Mouse (Mus musculus) CD4-positive helper T cell, adult 2 months (primary cell): ENCODE measurements at regions not wholly inside any gene's neighbourhood (a gene's known extent, or its start where the extent isn't known, plus 50 kb on each side); places are given as distances from the start of the nearest gene placed in this dataset.

ENCODE experiments used
- DNase-seq: peaks from one replicate; pipeline ENCODE4 v3.0.0-alpha.2; 2012; ENCODE audit warnings: low read depth, missing footprints, low spot score

DNA sequence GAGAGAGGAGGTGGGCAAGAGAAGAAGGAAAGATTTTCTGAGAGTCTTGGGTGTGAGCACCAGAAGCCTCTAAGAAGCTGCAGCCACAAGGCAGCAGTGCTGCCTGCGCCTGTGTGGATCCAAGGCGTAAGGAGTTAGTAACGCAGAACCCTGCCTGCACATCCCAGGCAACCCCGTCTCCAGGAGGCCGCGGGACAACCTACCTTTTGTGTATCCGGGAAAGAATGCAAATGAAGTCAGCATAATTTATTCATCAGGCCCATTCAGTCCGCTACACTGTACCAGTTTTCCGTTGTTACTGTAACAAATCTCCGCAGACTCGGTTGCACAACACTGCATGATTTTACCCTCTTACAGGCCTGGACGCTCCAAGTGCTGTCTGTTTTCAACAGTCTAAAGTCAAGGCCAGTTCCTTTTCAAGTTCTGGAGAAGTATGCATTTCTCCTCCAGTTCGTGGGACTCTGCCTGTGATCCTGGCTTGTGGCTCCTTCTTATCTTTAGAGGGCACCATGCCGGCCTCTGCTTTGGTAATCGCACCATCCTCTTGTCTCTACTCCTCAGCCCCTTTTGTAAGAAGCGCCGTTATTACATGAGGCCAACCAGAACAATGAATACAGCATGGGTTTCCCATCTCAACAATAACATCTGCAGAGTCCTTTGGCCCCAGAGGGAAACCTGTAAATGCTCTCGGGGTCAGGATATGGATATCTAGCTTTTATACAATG lies 133.8 kb downstream of the Nufip1 start:
- DNase-seq: no peak

DNA sequence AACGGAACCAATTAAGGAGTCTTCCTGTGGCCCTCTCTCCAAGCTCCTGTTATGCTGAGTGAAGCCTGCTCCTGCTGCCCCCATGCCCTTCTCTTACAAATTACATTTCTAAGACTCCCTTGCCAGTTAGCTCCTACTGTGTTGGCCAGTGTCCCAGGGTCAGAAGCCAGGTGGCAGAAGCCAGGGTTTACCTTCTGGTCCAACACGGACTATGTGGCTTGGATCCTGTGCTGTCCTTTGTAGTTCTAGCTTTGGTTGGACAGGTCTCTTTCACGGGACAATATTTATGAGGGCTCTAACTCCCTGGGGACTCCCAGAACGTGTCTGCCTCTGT lies 134.3 kb downstream of the Nufip1 start:
- DNase-seq: no peak

DNA sequence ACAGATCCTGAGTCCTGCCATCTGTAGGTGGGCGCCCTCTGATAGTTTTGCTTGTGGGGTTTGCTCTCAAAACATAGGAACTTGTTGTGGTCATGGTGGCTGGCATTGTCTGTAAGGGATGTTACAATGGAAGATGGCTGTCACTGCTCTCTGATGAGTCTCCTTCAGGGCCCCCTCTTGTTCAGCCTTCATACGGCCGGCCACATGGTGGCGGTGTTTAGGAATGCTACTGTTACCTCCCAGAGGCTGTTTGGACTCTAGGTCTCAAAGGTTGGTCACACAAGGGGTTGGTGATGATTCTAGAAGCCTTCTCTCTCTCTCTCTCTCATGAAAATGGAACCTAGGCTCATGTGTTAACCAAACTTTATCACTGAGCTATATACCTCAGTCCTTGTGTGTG lies 137.0 kb downstream of the Nufip1 start:
- DNase-seq: no peak

DNA sequence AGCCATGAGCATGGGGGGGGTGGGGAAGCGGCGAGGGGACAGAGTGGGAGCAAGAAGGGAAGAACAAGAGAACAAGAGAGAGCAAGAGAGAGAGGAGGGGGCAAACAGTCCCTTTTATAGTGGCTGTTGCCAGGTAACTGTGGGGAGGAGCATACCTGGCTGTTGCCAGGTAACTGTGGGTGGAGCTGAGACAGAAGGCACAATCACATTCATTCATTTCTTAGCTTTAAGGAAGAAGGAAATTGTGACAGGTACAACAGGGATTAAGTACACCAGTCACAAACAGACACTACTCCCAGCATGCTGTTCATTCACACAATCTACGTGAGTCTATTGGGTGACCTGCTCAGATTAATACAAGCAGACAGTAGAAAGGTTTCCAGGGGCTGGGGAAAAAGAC lies 143.2 kb downstream of the Nufip1 start:
- DNase-seq: no peak

DNA sequence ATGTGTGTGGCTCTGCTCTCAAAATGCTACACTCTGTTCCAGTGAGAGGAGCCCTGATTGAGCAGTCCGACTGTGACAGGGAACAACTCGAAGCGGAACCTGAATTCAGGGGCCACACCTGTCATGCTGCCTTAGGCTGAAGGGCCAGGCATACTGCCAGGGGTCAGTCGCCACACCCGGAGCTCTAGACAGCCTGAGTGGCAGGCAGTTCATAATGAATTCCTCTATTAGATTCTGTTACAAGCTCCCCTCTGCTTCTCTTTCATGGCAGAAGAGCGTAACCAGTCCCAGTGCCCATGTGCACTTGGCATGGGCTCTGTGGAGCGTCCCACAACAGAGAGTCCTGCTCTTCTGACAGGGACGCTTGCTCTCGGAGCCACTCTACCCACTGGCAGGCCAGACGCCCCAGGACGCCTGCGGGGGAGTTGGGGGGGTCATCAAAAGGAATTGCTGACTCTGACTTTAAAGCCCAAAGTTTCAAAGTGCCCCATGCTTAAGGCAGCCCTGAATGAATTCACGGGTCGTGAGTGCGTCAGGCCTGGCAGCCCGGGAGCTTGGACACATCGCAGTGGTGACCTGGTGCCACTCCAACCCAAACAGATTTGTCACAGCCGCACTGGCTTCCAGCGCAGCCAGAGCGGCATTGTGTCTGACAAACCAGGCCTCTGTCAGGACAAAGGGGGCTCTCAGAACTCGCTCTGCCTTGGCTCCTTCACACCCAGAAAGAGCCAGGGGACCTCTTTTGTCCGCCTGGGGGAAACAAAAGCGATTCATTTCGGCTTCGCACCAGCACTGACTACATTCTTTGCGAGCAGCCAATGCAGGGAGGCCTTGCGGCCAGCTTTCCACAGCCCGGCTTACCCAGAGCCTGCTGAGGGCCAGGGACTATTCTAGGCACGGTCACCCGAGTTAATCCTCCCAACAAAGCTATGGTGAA lies 144.1 kb downstream of the Nufip1 start:
- no peak for DNase-seq

DNA sequence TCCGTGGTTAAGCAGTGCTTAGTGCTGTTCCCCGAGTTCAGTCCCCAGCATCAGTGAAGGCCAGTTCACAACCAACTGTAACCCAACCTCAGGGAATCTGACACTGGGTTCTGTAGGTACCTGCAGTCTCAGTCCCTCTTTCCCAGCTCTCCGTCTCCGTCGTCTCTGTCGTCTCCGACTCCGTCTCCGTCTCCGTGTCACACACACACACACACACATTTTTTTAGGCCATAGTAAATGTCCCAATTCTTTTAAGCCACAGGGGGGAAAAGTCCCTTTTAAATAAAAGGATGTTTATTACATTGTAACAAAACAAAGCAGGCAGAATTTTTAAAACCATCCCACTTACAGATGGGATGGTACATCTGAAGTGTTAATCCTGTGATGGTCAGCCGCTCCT lies 145.3 kb downstream of the Nufip1 start:
- DNase-seq: no peak

DNA sequence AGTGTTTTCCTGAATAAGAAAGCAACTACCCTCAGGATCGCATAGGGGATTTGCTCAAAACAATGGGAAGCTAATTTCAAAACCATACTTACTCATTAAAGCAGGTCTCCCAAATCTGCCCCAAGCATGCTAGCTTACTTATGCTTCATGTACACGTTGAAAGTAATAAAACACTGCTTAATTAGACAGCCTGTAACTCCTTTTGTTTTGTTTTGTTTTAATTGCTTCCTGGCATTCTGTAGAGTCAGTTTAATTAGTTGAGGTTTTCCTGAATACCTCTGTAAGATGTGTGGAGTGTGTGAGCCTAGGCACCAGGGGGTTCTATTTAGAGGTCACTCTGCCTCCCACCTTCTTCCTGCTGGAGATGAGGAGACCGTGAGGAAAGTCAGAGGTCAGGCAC lies 147.9 kb downstream of the Nufip1 start:
- no peak for DNase-seq

DNA sequence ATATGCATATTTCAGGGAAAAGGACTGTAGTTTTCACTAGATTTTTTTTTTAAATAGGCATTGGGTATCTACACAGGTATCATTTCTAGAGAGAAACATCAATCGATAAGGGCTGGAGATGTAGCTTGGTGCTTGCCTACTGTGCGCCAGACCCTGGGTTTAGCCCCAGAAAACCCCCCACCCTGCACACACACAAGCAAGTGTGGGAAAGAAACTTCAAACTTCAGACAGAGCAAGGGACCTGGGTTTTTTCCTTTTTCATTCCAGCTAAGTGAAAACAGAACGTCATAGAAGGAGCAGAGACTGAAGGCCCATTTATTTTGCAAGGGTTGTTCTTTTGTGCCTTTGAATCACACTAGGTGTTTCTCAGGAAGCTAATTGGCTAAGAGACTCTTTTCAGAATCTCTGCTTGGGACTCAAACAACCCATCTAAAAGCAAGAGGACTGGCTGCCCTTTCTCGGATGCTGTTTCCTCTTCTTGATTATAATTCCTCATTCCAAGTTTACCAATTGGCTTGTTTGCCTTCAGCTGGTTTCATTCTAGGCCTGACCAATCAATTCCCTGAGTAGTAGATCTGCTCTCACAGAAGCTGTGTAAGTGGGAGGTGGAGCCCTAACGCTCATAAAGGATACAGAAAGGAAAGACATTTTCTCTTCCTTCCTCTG lies 150.1 kb downstream of the Nufip1 start:
- no peak for DNase-seq

DNA sequence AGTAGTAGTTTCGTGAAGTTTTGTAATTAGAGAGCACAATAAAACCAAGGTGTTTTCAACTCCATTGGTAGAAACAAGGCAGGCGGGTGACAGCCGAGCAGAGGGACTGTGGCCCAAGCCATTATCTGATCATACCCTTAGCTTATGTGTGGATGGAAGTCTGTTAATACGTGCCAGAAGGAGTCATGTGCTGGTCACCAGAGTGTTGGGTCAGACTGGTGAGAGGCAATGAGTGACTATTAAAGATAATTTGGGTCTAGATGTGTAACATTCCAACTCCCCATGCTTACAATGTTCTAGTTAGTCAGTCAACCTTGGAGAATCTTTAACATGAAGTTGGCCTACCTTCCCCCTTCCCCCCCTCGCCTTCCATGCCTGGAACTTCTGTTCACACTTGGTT lies 151.1 kb upstream of the Tsc22d1 start:
- no peak for DNase-seq

DNA sequence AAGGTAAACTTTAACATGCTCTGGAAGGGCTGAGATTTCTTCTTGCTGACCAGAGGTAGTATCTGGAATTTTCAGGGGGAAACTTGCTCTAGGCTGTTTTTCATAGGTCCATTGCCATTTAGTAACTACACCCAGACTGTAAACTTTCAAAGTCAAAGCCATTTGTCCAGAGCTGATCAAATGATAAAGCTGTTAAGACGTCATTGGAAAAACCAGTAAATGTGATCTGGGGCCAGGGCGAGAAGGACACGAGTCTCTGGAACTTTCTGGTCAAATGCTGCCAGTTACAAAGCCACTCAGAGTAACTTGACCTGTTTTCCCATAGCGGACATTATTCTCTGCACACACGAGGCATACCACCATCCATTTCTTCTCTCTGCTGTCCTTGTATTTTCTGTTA lies 148.9 kb upstream of the Tsc22d1 start:
- no peak for DNase-seq

DNA sequence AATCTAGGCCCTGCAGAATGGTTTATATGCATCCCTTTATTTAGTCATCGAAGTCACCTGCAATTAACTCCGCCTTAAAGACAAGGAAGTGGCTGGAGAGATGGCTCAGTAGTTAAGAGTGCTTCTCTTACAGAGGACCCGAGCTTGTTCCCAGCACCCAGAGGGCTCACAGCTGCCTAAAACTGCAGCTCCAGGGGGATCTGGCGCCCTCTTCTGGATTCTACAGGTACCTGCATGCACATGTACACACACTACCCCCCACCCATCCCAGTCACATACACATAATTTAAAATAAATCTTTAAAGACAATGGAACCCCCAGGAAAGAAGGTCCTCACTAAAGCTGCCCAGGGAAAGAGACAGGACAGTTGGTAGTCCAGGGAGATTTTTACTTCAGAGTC lies 148.5 kb upstream of the Tsc22d1 start:
- DNase-seq: no peak

DNA sequence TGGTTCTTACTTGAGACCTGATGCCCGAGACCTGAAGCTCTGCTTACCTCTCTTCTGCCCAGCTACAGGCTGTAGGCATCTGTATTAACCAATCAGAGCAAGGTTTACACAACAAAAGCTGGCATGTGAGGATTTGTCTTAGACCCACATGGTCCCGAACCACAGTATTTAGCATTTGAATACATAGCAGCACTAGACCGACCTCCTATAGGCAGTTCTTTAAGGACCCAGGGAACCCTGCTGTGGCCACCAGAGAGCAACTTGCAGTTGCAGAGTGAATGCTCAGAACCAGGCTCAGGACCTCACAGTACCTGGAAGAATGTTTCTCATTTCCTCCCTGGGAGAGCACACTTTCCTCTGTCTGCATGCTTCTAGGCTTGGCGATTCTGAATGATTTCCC lies 147.7 kb upstream of the Tsc22d1 start:
- DNase-seq: no peak

DNA sequence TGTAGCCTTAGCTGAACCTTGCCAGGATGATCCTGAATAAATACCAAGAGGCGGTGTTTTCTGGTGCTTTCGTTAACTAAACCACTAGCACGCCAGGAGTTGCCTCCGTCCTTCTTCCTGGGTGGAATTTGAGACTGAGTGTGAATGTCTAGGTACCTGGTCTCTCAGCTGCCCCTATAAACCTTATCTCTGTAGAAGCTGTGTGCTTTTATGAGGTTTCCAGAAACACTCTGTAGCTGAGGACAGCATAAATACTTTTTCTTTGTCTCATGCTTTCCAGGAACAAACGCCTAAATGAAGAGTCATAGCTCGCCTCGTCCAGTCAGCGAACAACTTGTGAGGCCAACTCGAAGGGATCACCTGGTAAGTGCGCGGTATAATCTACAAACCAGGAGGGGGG lies 143.6 kb upstream of the Tsc22d1 start:
- DNase-seq: no peak

DNA sequence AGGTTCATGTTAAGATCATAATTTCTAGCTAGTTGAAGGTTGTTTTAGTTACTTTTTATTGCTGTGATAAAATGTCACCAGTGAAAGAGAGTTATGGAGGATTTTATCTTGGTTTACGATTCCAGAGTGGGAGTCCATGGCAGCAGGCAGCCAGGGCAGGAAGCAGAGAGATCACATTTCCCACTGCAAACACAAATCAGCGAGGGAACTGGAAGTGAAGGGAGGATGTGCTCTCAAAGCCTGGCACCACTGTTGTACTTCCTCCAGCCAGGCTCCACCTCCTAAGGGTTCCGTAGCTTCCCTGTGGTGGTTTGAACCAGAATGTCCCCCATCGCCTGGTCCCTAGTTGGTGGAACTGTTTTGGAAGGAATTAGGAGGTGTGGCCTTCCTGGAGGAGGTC lies 141.9 kb upstream of the Tsc22d1 start:
- no peak for DNase-seq

DNA sequence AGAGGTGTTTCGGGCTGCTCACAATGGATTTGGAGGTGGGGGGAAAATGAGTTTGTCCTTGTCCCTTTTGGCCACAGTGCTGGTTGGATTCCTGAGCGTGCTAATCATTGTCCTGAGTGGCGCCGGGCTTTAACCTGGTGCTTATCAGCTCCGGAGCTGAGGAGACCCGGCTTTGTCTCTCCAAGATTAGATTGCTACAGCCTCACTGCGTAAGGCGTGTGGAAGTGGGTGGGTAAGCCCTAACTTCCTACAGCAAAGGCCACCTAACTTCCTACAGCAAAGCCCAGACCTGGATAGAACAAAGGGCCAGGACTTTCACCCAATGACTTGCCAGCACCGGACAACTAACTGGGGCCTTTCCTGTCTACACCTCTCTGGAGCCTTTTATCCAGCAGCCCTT lies 138.1 kb upstream of the Tsc22d1 start:
- no peak for DNase-seq

DNA sequence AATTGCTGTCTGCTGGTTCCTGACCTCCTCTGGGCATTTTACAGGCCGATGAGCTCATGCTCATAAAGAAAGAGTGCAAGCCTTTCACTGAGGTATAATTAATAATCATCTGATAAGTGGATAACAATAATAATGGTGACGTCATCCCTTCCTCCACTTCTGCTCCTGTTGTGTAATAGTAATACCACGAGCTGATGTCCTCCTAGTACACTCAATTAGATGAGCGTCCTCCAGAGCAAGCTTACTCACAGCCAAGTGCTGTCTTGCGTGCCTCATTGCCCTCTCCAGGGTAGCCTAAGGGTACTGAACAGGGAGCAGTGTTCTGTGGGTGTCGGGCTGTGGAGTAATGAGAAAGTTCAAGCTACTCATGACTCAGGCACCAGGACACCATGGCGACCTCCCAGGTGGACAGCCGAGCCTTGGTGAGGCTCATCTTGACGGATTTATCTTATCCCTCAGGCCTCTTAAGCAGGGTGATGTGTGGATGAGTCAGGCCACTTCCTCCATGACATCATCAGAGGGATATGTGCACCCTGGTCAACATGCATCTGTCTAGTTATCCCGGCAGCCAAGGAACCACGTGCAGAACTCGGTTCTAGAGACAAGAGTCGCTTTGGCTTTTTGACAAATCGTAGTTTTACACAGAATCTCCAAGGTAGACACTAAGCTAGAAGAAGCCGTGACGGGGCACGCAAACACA lies 135.9 kb upstream of the Tsc22d1 start:
- DNase-seq: no peak

DNA sequence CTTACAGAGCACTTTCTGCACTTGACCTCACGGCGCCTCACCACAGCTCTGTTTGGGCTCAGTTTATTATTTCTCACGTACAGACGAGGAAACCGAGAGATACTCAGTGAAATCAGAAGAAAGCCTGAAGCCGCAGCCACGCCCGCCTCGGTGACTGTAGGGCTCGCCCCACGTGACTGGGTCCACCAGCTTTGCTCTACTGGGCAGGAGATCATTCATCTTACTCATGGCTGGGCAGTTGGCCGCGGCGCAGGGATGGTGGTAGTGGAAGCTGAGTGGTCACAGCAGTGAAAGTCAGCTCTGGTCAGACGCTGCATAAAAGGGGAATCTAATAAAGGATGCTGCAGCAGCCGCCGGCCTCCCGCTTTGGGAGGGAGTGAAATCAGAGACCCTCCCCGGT lies 135.2 kb upstream of the Tsc22d1 start:
- DNase-seq: no peak

DNA sequence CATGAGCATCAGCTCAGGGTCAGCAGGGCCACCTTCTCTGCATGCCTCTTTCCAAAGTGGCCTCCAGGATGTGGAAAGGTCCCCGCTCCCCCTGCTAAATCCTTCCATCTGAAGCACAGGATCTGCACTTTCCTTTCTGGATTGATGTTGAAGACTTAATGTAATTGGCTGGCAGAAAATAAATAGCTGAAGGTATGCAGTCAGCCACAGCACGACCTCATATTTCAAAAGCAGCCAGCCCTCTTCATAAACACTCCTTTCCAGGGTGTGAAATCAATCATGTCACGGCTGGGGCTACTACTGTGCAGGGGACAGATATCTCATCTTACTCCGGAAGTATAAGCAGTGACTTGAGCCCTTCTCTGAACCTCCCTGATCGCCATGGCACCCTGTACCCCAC lies 132.9 kb upstream of the Tsc22d1 start:
- no peak for DNase-seq

DNA sequence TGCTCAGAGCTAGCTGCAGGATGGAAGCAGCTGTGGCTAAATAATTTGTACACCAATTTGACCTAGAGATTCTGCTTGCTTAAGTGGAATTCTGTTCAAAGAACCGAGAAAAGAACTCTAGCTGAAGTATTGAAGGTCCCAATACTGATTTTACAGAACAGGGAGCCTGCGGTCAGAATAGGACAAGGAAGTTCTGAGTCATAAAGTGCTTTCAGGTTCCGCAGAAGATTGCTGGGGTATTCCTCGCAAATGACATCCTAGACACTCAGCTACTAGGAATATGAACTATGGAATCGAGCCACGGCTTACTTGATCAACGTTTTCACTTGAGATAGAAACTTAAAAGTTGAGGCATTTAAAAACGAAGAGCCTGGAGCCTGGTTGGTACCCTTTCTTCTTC lies 127.0 kb upstream of the Tsc22d1 start:
- no peak for DNase-seq

DNA sequence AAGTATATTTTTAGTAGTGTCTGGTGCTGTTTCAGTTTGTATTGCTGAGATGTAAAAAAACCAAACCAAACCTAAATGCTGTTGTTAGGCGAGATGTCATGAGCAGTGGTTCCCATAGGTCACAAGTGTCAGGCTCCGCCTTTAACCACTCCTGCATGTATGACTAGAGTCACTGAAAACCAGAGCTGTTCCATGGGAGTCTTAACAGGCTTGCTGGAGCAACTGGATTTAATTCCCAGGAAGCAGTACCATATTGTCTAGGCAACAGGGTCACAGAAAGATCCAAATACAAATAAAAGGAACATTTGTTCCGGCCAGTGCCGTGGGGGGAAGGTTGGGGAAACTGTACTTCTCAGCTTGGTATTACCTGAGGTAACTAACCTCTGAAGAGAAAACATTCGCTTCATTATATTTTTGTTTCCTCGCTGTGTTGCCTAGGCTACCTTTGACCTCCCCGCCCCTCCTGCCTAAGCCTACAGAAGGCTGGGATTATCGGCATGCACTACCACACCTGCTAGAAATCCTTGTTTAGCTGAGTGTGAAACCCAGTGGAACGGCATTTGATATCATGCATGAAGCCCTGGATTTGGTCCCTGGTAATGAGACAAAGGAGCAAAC lies 124.3 kb upstream of the Tsc22d1 start:
- DNase-seq: no peak

DNA sequence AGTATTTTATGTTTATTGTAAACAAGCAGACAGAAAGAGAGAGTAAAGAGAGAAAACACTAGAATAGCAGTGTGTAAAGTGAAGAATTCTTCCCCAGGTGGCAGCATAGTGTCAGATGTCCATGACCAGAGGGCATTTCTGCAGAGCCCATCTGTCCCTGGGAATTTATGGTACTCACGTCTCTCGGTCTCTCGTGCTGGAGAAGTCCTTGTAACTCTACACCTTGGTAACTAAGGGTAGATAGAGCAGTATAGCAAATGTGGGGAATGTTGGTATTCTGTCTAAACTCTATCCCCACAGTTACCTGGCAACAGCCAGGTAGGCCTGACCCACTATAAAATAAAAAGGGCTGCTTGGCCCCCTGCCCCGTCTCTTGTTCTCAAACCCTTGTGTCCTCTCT lies 122.5 kb upstream of the Tsc22d1 start:
- no peak for DNase-seq
